ENCODE assay signal across 9 mouse cellular contexts in the genomic region with DNA sequence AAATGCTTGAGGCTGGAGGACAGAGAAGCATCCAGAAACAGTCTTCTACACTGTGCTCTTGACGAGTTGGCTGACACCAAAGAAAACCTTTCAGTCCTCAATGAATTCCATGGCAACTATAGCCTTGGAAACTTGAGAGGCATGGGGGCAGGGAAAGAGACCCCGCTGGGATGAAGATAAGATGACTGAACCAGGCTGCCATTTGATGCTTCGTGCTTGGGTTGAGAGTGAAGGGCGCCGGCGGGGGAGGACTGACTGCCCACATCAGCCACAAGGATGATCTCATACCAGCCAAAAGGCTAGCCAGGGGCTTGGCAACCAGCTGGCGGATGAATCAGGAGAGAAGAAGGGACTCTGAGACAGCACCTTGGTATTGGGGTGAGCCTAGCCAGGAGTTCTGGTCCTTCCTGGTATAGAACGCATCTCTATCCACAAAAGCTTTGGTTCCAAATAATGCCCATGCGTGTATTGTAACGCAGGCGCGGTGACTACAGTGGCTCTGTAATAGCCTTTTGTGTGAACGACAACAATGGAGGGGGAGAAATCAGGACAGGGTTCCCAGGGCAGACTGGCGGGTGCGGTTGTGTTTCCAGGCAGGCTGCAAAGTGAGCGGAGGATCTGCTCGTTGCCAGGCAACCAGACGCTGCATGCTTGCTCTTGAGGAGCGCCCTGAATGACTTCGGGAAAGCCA. TPM values are rescaled to one million over a fixed set of nuclear protein-coding genes. Genes with fewer than 3 reads are reported as not detected.
DNase-seq lines count a peak whose midpoint lies in the region; ATAC-seq lines count a peak whose summit lies in the region.
"Had no signal": no experiment of that assay in that cellular context is flagged by ENCODE, and none has a peak within 500 bp of the region (broad histone marks: within the 10 kb centered on the region; RNA-seq: fewer than 3 reads in every experiment).

No protein-coding gene starts in this region.

- under 1% methylated on average over 20 of the region's 20 CpGs for WGBS in hindbrain, embryonic 12.5 days

- DNase-seq in R1 (ENCODE audit: low read depth, low spot score), result peak; percentile 93
- DNase-seq in cerebellum, postnatal 25 days, result peak; percentile 34 to 60
- peak; percentile 46 to 48 for DNase-seq in frontal cortex, postnatal 25 days (ENCODE audit: low spot score in 2 of 2)
- DNase-seq in layer of hippocampus, postnatal 36 days, result peak; percentile 64 to 73
- DNase-seq in lung, postnatal 10 days, result peak; percentile 79
- peak; percentile 80 to 83 for DNase-seq in right cerebral cortex, adult 2 months (ENCODE audit: low spot score in 2 of 2)

- H3K27ac ChIP-seq in hindbrain, embryonic 12.5 days, result peak overlapping the region; percentile 89

- no peaks in the 10 kb centered on the region for H3K27me3 ChIP-seq in hindbrain, embryonic 12.5 days

- peak overlapping the region; percentile 29 for H3K4me3 ChIP-seq in hindbrain, embryonic 12.5 days
- H3K4me3 ChIP-seq: erythroblast, embryonic 14.5 days had no signal

- H3K9ac ChIP-seq in hindbrain, embryonic 12.5 days, result no peak overlapping the region

- peak; percentile 96 for ATAC-seq in hindbrain, embryonic 12.5 days (ENCODE audit: low FRiP score)
- no peak for ATAC-seq in monocyte, adult 5-6 weeks (replicated peaks; ENCODE audit: insufficient number of reproducible peaks, low FRiP score, low TSS enrichment, poor library complexity, severe bottlenecking)

- H3K4me1 ChIP-seq in hindbrain, embryonic 12.5 days, result peaks cover 24% of the 10 kb centered on the region

- no peaks in the 10 kb centered on the region for H3K36me3 ChIP-seq in hindbrain, embryonic 12.5 days

- H3K4me2 ChIP-seq in hindbrain, embryonic 12.5 days (replicated peaks), result peak overlapping the region; percentile 55

- H3K9me3 ChIP-seq in hindbrain, embryonic 12.5 days (replicated peaks), result no peaks in the 10 kb centered on the region

RNA-seq across cellular contexts. Expression of a gene that starts 55.0 kb away (rescaled TPM):
- polyA plus RNA-seq in hindbrain, embryonic 12.5 days (2016; fragmentation: Nextera tagmentation; extraction: Ambion mirVana), result 184 and 188 TPM in 2 replicates
- 10 to 100 TPM; 68.6 to 72.3 TPM for total RNA-seq in layer of hippocampus, postnatal 36 days (2021)
- 92.1 to 108 TPM (median 101 TPM) in 3 replicates for total RNA-seq in monocyte, adult 5-6 weeks (2017)
